Mouse (Mus musculus) left cerebral cortex, postnatal 4 days (tissue): ENCODE results near the gene Aspg. TPM values are rescaled to one million over a fixed set of nuclear protein-coding genes. Genes with fewer than 3 reads are reported as not detected.

Experiments used
- DNase-seq: peaks from one replicate; pipeline ENCODE4 v3.0.0-alpha.2; 2022
- intact Hi-C: fragments of 180-260 bp; cut with DNase I; formaldehyde crosslinking; loops from one replicate; pipeline ENCODE4 v1.15.1; 2025
- total RNA-seq, 2 experiments: library from RNA; stranded (reverse); gene quantifications; 2 replicates each; pipeline ENCODE4 v1.2.3; 2021

Aspg gene
- total RNA-seq, 2 experiments from 2014 or later, result 1.2 to 1.4 TPM

DNA sequence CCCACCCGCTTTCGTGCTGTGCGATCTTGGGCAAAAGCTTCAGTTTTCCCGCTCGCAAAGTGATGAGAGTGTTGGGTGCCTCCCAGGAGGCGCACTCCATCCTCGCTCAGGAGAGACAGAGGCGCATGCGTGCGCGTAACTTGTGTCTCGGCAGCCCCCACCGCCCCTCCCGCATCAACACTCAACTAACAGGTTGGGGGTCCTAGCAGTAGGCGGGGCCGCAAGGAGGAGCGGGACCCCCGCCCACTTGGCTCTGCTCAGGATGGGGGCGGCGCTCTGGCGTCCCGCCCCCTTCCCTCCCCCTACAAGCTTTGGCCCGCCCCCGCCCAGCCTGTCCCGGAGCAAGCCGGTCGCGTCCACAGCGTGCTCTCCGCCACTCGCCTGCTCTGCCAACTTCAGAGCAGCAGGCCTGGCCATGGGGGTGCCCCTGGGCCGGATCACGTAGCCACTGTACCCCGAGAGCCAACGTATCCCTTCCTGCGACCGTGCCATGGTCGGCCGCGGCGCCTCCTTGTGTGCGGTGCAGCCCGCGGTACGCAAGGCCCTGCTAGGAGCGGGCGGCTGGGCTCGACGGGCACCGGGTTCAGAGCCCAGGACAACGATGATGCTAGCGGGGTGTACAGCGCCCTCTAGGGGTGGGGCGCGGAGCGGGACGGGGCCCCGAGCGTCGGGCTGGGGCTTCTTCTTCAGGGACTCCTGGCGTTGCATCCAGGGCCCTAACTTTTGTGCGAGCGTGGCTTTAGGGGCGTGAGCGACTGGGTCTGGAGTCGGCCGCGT lies 39.6 kb downstream of the Aspg start, which contains the start of gene Kif26a:
Gene Kif26a (plus strand): TSS at position 334 of the 777 bp plus-strand sequence.
- peak; percentile 47 for DNase-seq
- intact Hi-C loops, result loop anchor here (1.0 to 10.0 kb wide), 3 partner anchors 189 to 396 kb away; no protein-coding TSS in a partner anchor

- intact Hi-C loops, result loop anchor here (5.0 to 10.0 kb wide), 2 partner anchors 187 to 395 kb away; no protein-coding TSS in a partner anchor
- no peak for DNase-seq
Observed at GRCm38 (mm10) chr12:112147365-112147764, 40.9 kb downstream of the Aspg start.

DNA sequence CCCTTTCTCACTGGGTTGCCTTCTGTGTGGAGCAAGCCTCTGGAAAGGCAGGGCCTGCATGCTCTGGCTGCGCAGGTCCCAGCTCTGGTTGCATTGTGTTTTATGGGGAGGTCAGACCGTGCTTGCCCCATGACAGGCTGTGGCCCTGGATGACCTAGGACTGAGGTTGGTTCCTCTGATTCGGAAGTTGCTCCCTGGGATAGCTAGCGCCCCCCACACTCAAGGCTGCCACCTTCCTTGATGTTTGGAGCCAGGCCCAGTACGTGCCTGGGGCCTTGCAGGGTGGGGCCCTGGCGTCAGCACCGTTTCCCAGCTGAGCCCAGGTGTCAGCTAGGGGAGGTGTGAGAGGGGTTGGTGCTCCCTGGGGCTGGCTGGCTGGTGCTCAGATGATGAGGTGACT lies 43.5 kb downstream of the Aspg start:
- DNase-seq, result no peak
- intact Hi-C loops, result no loop called here

DNA sequence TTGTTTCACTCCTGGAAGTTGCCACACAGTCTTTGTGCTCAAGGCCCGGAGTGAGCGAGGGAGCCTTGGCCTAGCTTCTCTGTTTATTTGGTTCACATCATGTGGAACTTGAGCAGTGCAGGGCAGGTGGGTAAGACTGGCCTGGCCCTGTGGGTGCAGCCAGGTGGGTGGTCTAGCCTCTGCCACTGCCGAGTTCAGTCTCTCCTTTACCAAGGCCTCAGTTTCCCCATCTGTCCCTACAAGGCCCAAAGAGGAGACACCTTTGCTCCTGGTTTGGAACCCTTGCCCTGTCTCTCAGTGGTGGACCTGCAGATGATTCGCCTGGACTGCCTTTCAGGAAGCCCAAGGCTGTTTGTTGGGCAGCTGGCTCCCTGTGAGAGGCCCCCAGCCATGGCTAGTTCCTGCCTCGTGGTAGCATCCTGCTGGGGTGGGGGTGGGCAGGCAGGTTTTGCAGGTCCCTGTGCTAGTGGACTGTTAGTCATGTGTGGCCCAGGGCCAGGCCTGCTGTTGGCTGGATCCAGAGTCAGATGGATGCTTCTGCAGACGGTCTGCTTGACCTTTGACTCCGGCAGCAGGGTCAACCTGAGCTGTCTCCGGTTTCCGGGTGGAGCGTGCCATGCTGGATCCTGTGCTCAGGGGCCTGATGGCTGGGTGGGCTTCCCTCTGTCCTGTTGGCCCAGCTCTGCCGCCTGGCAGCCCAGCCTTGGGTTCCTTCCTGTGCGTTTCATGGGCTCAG lies 44.9 kb downstream of the Aspg start:
- DNase-seq, result no peak
- intact Hi-C loops, result no loop called here

- DNase-seq, result no peak
- intact Hi-C loops, result no loop called here
Observed at GRCm38 (mm10) chr12:112151980-112152362, 45.5 kb downstream of the Aspg start.

DNA sequence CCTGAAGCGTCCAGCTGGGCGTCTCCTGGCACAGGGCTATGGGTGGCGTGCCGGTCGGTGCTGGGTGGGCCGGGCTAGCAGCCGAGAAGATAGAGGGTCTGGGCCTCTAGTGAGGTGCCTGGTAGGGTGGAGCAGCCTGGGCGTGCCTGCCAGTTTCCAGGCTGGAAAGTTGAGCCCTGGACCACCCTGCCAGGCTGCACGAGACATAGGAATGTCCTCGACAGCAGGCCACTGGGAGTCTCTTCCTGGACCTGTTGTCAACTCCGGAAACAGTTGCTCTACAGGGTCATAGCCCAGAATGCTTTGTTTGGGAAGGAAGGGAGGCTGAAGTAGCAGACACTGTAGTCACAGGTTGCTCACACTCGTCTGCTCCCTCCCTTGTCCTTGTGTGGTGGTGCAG lies 47.1 kb downstream of the Aspg start:
- intact Hi-C loops, result no loop called here
- DNase-seq, result no peak

GRCm38 (mm10) chr12:112154476-112154875 lies 48.0 kb downstream of the Aspg start:
- no peak for DNase-seq
- intact Hi-C loops, result no loop called here

- peak; percentile 46 for DNase-seq
- intact Hi-C loops, result no loop called here
Observed at GRCm38 (mm10) chr12:112155218-112156051, 49.0 kb downstream of the Aspg start.

- DNase-seq, result no peak
- intact Hi-C loops, result no loop called here
Observed at GRCm38 (mm10) chr12:112156804-112157203, 50.3 kb downstream of the Aspg start.

DNA sequence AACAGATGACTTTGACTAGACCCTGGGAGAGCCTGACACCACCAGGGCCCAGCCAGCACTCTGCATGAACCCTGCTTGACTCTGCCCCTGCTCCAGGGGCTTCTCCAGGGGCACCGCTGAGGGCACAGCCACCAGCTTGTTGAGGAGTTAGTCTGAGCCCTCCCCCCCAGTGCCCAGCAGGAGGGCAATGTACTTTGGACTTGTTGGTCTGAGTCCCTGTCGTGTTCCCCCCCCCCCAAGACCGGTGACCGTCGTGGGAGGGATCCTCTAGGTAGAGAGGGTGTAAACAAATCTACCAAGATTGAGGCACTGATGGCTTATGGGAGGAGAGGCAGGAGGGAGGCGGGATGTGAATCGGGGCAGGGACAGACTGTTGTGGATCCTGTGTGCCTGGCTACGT lies 51.8 kb downstream of the Aspg start:
- DNase-seq, result no peak
- intact Hi-C loops, result no loop called here

DNA sequence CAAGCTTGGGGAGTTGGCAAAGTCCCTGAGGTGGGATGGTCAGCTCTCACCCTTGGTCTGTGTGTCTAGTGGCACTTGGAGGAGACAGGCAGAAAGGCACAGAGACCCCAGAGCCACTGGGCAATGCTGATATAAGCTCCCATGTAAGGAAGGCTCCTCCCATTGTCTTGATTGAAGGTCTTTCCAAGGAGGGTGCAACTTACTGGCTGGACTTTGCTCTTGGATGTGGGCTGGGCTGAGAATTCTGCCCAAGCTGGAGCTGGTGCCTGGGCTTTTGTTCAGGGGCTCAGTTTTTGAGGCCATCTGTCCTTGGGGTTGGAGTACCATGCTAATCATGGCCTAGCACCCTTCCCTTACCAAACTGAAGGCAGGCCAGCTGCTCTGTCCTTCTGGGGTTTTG lies 52.3 kb downstream of the Aspg start:
- intact Hi-C loops, result no loop called here
- DNase-seq, result no peak

GRCm38 (mm10) chr12:112163981-112164839 lies 57.7 kb downstream of the Aspg start:
- intact Hi-C loops, result no loop called here
- DNase-seq, result no peak

- no peak for DNase-seq
- intact Hi-C loops, result no loop called here
Observed at GRCm38 (mm10) chr12:112164840-112165219, 58.4 kb downstream of the Aspg start.

GRCm38 (mm10) chr12:112169240-112169639 lies 62.8 kb downstream of the Aspg start:
- DNase-seq, result no peak
- intact Hi-C loops, result no loop called here

- intact Hi-C loops, result no loop called here
- DNase-seq, result no peak
Observed at GRCm38 (mm10) chr12:112170671-112171574, 64.4 kb downstream of the Aspg start.

DNA sequence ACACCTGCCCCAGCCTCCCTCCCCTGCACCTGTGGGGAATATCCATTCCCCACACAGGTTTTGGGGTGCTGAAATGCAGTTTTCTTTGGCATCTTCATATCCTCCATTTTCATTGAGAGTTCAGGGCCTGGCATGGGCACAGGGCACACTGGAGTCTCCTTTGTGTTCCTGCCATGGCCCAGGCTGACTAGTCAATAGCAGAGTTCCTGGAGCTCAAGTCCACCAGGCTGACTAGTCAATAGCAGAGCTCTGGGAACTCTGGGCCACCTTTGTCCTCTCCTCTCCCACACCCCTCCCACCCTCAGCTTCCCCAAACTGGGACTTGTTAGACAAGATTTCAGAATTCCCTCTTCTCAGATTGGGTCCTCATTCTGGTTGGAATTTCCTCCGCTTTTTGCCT lies 65.2 kb downstream of the Aspg start:
- DNase-seq, result no peak
- intact Hi-C loops, result no loop called here

DNA sequence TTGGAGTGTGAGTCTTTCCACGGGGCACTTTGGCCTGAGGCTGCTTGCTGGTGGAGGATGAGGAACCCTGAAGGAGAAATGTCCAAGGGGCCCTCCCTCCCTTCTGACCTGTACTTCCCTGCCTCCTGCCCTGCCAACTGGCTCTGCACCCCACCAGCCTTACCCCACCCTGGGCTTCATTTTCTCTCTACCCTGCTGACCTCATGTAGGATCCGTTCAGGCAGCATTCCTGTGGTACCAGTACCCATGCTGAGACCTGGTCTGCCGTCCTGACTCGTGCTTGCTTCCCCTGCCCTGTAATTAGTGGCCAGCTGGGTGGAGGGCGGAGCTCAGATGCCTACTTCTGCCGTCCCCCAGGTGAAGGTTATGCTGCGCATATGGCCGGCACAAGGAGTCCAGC lies 65.7 kb downstream of the Aspg start:
- intact Hi-C loops, result no loop called here
- no peak for DNase-seq
